Mouse (Mus musculus) naive thymus-derived CD4-positive, alpha-beta T cell, adult 2 months (primary cell): ENCODE data around the gene Nktr.

ENCODE experiments used
- DNase-seq: peaks from one replicate; pipeline ENCODE4 v3.0.0-alpha.2; 2011; ENCODE audit warnings: low read depth

Nktr gene

GRCm38 (mm10) chr9:121718792-121719318 lies at the start of gene Nktr:
Gene Nktr, plus strand, starts transcription at chr9:121719169.
- peak; percentile 98 for DNase-seq

GRCm38 (mm10) chr9:121669348-121669791 lies 49.6 kb upstream of the Nktr start:
- DNase-seq: peak; percentile 67

GRCm38 (mm10) chr9:121671300-121671699 lies 47.7 kb upstream of the Nktr start:
- peak; percentile 73 for DNase-seq

GRCm38 (mm10) chr9:121672311-121672710 lies 46.7 kb upstream of the Nktr start:
- peak; percentile 16 for DNase-seq

- peak; percentile 22 for DNase-seq
Observed at GRCm38 (mm10) chr9:121673716-121674115, 45.3 kb upstream of the Nktr start.

- peak; percentile 88 for DNase-seq
Observed at GRCm38 (mm10) chr9:121675011-121675410, 44.0 kb upstream of the Nktr start.

GRCm38 (mm10) chr9:121675556-121675955 lies 43.4 kb upstream of the Nktr start:
- DNase-seq: no peak

GRCm38 (mm10) chr9:121677069-121677468 lies 41.9 kb upstream of the Nktr start:
- peak; percentile 56 for DNase-seq

- no peak for DNase-seq
Observed at GRCm38 (mm10) chr9:121677476-121677875, 41.5 kb upstream of the Nktr start.

- peak; percentile 81 for DNase-seq
Observed at GRCm38 (mm10) chr9:121679549-121679948, 39.4 kb upstream of the Nktr start.

- peak; percentile 62 for DNase-seq
Observed at GRCm38 (mm10) chr9:121681191-121681590, 37.8 kb upstream of the Nktr start.

- DNase-seq: peak; percentile 83
Observed at GRCm38 (mm10) chr9:121682037-121682680, 36.8 kb upstream of the Nktr start.

GRCm38 (mm10) chr9:121684702-121685101 lies 34.3 kb upstream of the Nktr start:
- no peak for DNase-seq

GRCm38 (mm10) chr9:121690200-121690651 lies 28.7 kb upstream of the Nktr start:
- DNase-seq: no peak

GRCm38 (mm10) chr9:121690734-121691133 lies 28.2 kb upstream of the Nktr start:
- DNase-seq: no peak

GRCm38 (mm10) chr9:121694736-121695135 lies 24.2 kb upstream of the Nktr start:
- no peak for DNase-seq

GRCm38 (mm10) chr9:121696626-121697025 lies 22.3 kb upstream of the Nktr start:
- no peak for DNase-seq

GRCm38 (mm10) chr9:121697150-121698049 lies 21.6 kb upstream of the Nktr start:
- peak; percentile 92 for DNase-seq

- no peak for DNase-seq
Observed at GRCm38 (mm10) chr9:121704261-121704645, 14.7 kb upstream of the Nktr start.

- peak; percentile 92 for DNase-seq
Observed at GRCm38 (mm10) chr9:121704646-121705625, 14.0 kb upstream of the Nktr start, which contains the start of gene Sec22c. Gene Sec22c, minus strand, starts transcription at chr9:121705490.

GRCm38 (mm10) chr9:121706029-121706675 lies 12.8 kb upstream of the Nktr start:
- DNase-seq: peak; percentile 46
